Mouse (Mus musculus) retina, adult 2 months (tissue): Measurements from ENCODE around the gene Wwc2.

ENCODE experiments used
- DNase-seq: peaks from one replicate; pipeline ENCODE4 v3.0.0-alpha.2; 2012; ENCODE audit warnings: low read depth, low spot score

The Wwc2 gene

DNA sequence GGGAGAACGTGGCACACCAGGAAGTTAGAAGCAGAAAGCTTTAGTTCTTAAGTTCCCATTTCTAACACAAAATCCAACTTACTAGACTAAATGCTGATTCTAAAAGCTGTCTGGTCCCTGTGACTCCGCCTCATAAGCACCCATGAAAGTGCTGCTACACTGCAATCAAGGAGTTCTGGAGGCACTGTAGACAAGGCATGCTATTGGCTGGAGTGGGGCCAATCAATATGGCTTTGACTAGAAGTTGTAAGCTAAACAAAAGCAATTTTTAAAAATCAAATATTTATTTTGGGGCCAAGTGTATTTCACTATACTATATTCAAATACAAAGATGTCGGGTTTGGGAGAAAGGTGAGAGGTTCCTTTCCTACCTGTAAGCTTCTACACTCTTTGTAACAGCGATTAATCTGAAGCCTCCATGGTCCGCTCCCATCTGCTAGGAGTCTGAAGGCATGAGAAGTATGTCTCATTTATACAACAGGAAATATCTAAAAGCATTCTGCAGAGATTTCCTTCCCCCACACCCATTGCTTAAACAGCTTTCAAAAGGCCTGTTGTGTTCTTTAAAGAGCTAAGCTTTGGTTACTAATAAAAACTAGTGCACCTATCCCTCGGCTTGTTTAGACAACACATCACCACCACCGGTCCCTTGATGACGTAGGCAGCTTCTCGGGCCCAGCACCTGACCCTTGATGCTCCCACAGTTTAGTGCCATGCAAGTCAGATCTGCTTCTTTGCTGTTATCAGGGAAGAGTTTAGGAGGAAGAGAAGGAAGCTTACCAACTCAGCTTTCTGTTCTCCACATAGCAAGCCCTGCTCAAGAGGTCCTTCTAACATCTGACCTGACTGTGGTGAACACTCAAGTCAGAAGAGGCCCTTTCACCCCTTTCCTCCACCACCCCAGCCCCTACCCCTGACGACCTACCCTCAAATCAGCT is 50.5 kb downstream of the Wwc2 start:
- no peak for DNase-seq

DNA sequence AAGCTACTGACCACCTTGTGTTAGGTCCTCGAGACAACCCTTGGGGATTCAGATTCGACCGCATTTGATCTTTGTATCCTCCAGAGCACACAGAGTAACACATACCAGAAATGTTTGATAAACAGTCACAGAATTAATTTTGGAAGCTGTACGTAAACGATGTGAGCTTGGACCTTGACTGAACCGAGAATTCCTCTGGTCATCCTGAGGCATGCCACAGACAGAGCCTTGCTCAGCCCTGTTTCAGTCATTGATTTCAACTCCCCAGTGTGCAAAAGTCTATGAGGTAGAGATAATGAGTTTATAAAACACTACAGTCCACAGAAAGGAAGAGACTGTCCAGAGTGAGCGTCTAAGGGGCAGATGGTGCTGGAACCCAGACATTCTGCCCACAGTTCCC is 51.5 kb downstream of the Wwc2 start:
- no peak for DNase-seq

GRCm38 (mm10) chr8:47936386-47936785 is 54.3 kb downstream of the Wwc2 start:
- DNase-seq, result no peak

- DNase-seq, result no peak
Observed at GRCm38 (mm10) chr8:47935461-47935860, 55.3 kb downstream of the Wwc2 start.

DNA sequence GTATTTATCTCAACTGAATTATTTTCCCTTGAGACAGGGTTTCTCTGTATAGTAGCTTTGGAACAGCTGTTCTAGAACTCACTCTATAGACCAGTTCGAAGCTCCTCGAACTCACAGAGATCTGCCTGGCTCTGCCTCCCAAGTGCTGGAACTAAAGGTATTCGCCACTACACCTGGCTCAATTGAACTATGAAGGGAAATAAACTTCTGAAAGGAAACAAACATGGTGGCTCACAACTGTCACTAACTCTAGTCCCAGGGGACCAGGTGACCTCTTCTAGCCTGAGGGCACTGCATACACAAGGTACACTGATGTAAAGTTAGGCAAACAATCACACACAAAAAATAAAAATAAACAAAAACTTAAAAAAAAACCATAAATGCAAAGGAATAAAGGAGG is 57.6 kb downstream of the Wwc2 start:
- DNase-seq, result no peak

- DNase-seq, result no peak
Observed at GRCm38 (mm10) chr8:47932028-47932790, 58.5 kb downstream of the Wwc2 start.

- no peak for DNase-seq
Observed at GRCm38 (mm10) chr8:47931371-47931770, 59.4 kb downstream of the Wwc2 start.

DNA sequence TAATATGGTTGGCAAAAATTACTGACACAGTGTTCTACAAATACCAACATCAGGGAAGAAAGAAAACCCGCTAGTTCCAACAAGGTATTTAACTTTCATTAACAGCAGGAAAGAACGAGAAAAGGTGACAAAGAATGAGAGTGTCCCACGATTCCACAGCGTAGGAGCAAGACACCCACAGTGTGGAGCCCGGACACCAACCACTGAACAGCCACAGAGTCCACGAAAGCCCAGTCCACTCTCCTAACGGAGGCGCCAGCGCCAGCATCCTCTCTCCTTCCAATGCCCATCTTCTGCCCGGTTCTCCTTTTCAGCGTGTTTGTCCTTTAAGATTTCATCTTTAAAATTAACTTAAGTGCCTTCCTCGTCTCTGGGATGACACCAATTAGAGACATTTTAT is 61.1 kb downstream of the Wwc2 start:
- no peak for DNase-seq

DNA sequence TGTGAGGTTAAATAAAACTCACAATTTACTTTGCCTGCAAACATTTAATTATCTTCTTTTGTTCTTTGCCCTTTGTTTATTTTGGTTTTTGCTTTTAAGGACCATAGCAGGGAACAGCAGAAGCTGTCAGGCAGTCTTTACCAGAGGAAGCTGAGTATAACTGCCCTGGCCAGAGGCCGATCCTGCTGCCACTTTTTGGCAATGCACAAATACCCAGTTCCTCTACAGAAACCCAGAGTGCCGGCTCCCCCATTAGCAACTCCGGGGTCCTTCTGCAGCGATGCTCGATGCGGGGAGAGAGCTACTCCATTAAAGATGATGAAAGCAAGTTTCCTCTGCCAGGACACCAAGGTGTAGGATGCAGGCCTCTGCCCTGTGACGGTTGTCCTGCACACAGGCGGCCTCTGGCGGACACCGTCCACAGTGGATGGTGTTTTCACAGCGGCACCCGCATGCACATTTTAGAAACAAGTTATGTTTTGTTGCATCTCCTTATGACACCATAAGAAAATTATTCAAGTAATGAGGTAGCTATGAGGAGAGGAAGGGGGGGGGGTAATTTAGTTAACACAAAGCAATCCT is 62.0 kb downstream of the Wwc2 start:
- no peak for DNase-seq

- DNase-seq, result no peak
Observed at GRCm38 (mm10) chr8:47924921-47925320, 65.8 kb downstream of the Wwc2 start.

DNA sequence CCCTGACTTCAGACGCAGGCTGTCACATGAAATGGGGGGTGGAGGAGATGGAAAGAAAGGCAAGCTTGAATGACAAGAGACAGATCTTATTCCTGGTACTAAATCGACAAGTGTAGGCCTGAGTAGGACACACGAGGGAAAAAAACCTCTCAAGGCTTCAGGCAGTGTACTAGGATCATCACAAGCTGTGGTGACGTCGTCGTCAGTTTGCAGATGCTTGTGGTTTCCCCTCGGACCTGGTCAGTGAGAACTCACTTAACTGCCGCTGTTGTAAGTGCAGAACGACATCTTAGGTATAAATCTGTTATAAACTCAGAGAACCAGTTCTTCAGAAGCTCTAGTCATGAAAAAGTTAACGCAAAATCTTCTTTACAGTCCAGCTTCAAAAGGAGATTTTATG is 67.9 kb downstream of the Wwc2 start:
- DNase-seq, result no peak

- DNase-seq, result no peak
Observed at GRCm38 (mm10) chr8:47922011-47922410, 68.7 kb downstream of the Wwc2 start.

GRCm38 (mm10) chr8:47920575-47921144 is 70.1 kb downstream of the Wwc2 start:
- no peak for DNase-seq

- DNase-seq, result no peak
Observed at GRCm38 (mm10) chr8:47917060-47918035, 73.4 kb downstream of the Wwc2 start.

GRCm38 (mm10) chr8:47915521-47915920 is 75.2 kb downstream of the Wwc2 start:
- DNase-seq, result no peak

GRCm38 (mm10) chr8:47914946-47915345 is 75.8 kb downstream of the Wwc2 start:
- no peak for DNase-seq

DNA sequence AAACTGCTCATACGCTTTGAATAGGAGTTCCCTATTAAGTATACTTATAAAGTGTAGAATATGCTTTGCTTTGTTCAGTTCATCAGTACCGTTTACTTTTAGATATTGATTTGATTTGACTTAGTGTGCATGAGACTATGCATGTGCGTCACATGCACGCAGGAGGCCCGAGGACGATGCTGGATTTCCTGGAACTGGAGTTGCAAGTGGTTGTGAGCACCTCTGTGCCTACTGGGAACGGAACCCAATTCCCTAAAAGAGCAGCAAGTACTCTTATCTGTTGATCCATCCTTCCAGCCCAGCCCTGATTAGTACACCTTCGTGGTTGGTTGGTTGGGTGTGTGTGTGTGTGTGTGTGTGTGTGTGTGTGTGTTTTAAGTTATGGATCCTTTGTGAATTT is 76.6 kb downstream of the Wwc2 start:
- no peak for DNase-seq

- no peak for DNase-seq
Observed at GRCm38 (mm10) chr8:47913621-47914020, 77.1 kb downstream of the Wwc2 start.

GRCm38 (mm10) chr8:47909681-47910080 is 81.0 kb downstream of the Wwc2 start:
- no peak for DNase-seq

DNA sequence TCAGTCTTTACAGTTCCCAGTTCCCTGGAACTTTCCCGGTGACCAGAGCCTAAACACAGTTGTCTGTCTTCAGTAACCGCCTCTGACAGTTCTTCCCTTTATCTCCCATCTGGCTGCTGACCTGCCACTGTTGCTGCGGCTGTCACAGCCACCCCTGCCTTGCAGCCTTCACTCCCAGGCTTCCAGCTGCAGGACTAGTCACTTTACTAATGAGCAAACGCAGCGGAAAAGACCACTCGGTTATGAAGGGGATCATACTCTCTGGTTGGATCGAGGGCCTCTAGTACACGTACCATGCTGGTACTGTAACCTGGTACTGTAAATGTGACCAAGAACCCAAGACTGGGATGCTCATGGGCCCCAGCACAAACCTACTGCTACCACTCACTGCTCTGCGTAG is 83.7 kb downstream of the Wwc2 start:
- DNase-seq, result no peak

DNA sequence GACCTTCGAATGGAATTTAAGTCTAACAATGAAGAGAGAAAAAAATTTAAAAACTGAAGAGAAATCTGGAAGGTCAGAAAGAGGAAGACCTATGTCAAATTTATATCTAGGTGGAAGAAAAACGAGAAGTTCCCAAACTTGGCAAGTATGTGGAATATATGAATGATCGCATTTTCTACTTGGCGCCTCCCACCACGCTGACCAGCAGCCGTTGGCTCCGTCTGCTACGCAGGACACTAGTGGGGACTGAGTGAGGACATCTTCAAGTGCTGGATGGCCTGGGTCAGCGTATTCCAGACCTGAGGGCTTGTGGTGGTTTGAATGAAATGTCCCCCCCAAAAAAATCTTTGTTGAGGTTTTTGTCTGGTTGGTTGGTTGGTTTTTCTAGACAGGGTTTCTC is 84.6 kb downstream of the Wwc2 start:
- no peak for DNase-seq
